Mouse (Mus musculus): ENCODE measurements at regions not wholly inside any gene's neighbourhood (a gene's known extent, or its start where the extent isn't known, plus 50 kb on each side); places are given as distances from the start of the nearest gene placed in this dataset.
A peak's percentile ranks its signal among the peaks of the same experiment; 100 is the strongest.

DNA sequence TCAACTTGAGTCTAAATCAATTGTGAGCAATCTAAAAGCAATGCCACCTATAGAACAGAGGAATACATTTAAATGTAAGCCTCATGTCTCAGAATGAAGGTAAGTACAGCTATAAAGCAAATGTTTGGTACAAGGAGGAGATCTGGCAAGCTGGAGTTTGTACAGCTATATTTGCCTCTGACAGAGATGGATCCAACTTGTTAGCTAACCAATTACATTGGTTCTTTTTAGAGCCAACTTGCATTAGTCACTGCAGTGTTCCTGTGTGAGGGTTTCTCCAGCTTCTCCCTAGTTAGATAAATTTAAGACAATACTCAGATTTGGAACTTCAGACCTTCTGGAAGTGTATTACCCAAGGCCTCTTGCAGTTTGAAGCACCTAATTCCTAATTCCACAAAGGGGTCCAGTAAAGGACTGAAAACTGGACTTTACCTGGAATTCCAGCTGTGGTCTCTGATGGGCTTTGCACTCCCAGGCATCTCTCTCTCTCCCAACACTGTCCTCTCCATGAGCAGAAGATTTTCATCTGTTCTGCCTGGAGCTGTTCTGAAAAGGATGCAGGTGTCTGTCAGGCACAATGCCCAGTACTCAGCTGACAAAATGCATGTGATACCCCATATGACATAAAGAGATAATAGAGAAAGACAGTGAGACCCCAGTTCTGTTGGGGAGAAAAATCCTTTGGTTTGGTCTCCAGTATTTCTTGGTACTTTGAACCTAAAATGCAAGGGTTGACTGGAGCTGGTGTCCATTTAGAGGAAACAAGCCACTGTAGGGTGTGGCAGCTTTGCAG lies 379.1 kb upstream of the Cobl start:
- H3K4me3 ChIP-seq (ENCODE audit: low read length) = no peak overlapping the region
- no peak for ATAC-seq (ENCODE audit: low FRiP score, low TSS enrichment)
- H3K4me1 ChIP-seq (ENCODE audit: insufficient read depth, low read length) = no peaks in the 10 kb centered on the region
- no peaks in the 10 kb centered on the region for H3K9me3 ChIP-seq (ENCODE audit: low read length)
- H3K27me3 ChIP-seq (ENCODE audit: insufficient read depth, low read length) = no peaks in the 10 kb centered on the region
- H3K4me2 ChIP-seq (replicated peaks; ENCODE audit: low read depth, low read length) = no peak overlapping the region
- H3K27ac ChIP-seq (ENCODE audit: low read length) = no peak overlapping the region
- no peaks in the 10 kb centered on the region for H3K36me3 ChIP-seq (ENCODE audit: insufficient read depth, low read length)
- no peak overlapping the region for H3K9ac ChIP-seq (replicated peaks; ENCODE audit: low read length)

GRCm38 (mm10) chr11:12841393-12841792 lies 376.6 kb upstream of the Cobl start:
- H3K4me1 ChIP-seq (ENCODE audit: insufficient read depth, low read length) = no peaks in the 10 kb centered on the region
- no peak overlapping the region for H3K4me3 ChIP-seq (ENCODE audit: low read length)
- ATAC-seq (ENCODE audit: low FRiP score, low TSS enrichment) = no peak
- H3K9me3 ChIP-seq (ENCODE audit: low read length) = no peaks in the 10 kb centered on the region
- H3K27me3 ChIP-seq (ENCODE audit: insufficient read depth, low read length) = no peaks in the 10 kb centered on the region
- no peak overlapping the region for H3K9ac ChIP-seq (replicated peaks; ENCODE audit: low read length)
- H3K36me3 ChIP-seq (ENCODE audit: insufficient read depth, low read length) = no peaks in the 10 kb centered on the region
- H3K27ac ChIP-seq (ENCODE audit: low read length) = no peak overlapping the region
- 80% methylated on average over 2 of the region's 2 CpGs for WGBS
- H3K4me2 ChIP-seq (replicated peaks; ENCODE audit: low read depth, low read length) = no peak overlapping the region

DNA sequence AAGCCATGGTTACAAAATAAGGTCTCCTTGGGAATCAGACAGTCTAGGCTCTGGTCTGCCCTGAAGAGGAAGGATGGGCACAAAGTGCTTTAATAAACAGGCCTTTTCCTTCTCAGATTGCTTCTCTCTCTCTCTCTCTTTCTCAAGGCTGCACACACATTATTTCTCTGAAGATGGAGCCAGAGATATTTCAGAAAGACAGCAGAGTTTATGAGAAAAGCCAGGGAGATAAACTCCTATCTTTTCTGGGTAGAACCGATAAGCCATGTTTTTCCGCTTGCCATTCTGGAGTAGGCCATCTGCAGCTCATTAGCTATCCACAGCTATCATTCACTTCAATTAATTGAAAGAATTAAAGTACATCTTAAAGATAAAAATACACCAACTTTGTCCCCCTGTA lies 373.2 kb upstream of the Cobl start:
- Histone ChIP-seq H3K36me3 (ENCODE audit: insufficient read depth, low read length) (no peaks in the 10 kb centered on the region), H3K27me3 (ENCODE audit: insufficient read depth, low read length) (no peaks in the 10 kb centered on the region), H3K4me1 (ENCODE audit: insufficient read depth, low read length) (no peaks in the 10 kb centered on the region), H3K4me2 (replicated peaks; ENCODE audit: low read depth, low read length) (no peak overlapping the region), H3K27ac (ENCODE audit: low read length) (no peak overlapping the region), H3K4me3 (ENCODE audit: low read length) (no peak overlapping the region), H3K9me3 (ENCODE audit: low read length) (no peaks in the 10 kb centered on the region), H3K9ac (replicated peaks; ENCODE audit: low read length) (no peak overlapping the region)
- WGBS = 86% methylated on average over 2 of the region's 2 CpGs
- no peak for ATAC-seq (ENCODE audit: low FRiP score, low TSS enrichment)

DNA sequence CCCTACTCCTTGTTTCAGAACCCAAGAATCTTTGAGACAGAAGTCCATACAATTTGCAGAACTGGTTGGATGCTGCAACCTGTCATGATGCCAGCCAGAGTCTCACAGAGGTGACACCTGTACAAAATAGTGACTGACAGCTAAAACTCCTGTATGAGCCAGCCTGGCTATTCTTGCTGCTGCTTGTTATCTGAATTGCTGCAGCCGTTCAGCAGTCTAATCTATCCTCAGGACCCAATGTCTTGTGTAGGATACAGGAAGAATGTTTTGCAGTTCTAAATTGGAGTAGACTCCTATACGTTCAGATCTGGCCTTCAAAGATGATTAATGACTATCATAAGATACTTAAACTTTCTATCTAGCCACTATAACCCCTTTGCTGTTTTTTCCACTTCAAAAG lies 372.6 kb upstream of the Cobl start:
- no peak overlapping the region for H3K4me2 ChIP-seq (replicated peaks; ENCODE audit: low read depth, low read length)

GRCm38 (mm10) chr11:12836387-12836786 lies 371.6 kb upstream of the Cobl start:
- Histone ChIP-seq H3K4me3 (ENCODE audit: low read length) (no peak overlapping the region), H3K36me3 (ENCODE audit: insufficient read depth, low read length) (no peaks in the 10 kb centered on the region), H3K9me3 (ENCODE audit: low read length) (no peaks in the 10 kb centered on the region), H3K9ac (replicated peaks; ENCODE audit: low read length) (no peak overlapping the region), H3K4me2 (replicated peaks; ENCODE audit: low read depth, low read length) (no peak overlapping the region), H3K27ac (ENCODE audit: low read length) (no peak overlapping the region), H3K4me1 (ENCODE audit: insufficient read depth, low read length) (no peaks in the 10 kb centered on the region), H3K27me3 (ENCODE audit: insufficient read depth, low read length) (no peaks in the 10 kb centered on the region)
- no peak for ATAC-seq (ENCODE audit: low FRiP score, low TSS enrichment)

More for the DNA sequence above, 372.6 kb upstream of the Cobl start:
- H3K27ac ChIP-seq (ENCODE audit: low read length) = no peak overlapping the region
- no peak overlapping the region for H3K9ac ChIP-seq (replicated peaks; ENCODE audit: low read length)
- H3K36me3 ChIP-seq (ENCODE audit: insufficient read depth, low read length) = no peaks in the 10 kb centered on the region
- no peak for ATAC-seq (ENCODE audit: low FRiP score, low TSS enrichment)
- WGBS = 47% methylated on average over 2 of the region's 2 CpGs
- no peaks in the 10 kb centered on the region for H3K9me3 ChIP-seq (ENCODE audit: low read length)
- H3K4me3 ChIP-seq (ENCODE audit: low read length) = no peak overlapping the region
- no peaks in the 10 kb centered on the region for H3K4me1 ChIP-seq (ENCODE audit: insufficient read depth, low read length)
- H3K27me3 ChIP-seq (ENCODE audit: insufficient read depth, low read length) = no peaks in the 10 kb centered on the region

DNA sequence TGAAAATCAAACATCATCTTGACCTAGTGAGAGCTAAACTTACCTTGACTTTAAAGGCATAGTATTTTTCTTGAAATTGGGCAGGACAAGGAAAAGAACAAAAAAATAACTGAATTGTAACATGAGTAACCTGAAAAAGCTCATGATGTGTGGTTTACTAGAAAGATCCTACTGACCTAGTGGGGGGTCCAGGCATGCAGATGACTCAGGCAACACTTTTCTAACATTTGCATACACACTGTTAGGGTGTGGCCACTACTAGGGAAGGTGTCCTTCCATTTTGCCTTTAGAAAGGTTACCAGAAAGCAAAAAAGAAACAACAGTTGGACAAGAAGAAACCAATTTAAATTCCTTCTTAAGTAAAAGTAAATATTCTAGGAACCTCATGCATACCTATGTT lies 347.3 kb upstream of the Cobl start:
- no peaks in the 10 kb centered on the region for H3K9me3 ChIP-seq (ENCODE audit: low read length)
- H3K4me1 ChIP-seq (ENCODE audit: insufficient read depth, low read length) = no peaks in the 10 kb centered on the region
- no peak overlapping the region for H3K4me2 ChIP-seq (replicated peaks; ENCODE audit: low read depth, low read length)
- H3K4me3 ChIP-seq (ENCODE audit: low read length) = no peak overlapping the region
- no peaks in the 10 kb centered on the region for H3K36me3 ChIP-seq (ENCODE audit: insufficient read depth, low read length)
- no peak overlapping the region for H3K9ac ChIP-seq (replicated peaks; ENCODE audit: low read length)
- no peaks in the 10 kb centered on the region for H3K27me3 ChIP-seq (ENCODE audit: insufficient read depth, low read length)
- H3K27ac ChIP-seq (ENCODE audit: low read length) = no peak overlapping the region
- no peak for ATAC-seq (ENCODE audit: low FRiP score, low TSS enrichment)

GRCm38 (mm10) chr11:12810949-12811881 lies 346.5 kb upstream of the Cobl start:
- ATAC-seq (ENCODE audit: low FRiP score, low TSS enrichment) = peak; percentile 90
- peak overlapping the region; percentile 28; the same call in 1 of the 2 replicates for H3K4me2 ChIP-seq (replicated peaks; ENCODE audit: low read depth, low read length)

More at GRCm38 (mm10) chr11:12810949-12811881, 346.5 kb upstream of the Cobl start:
- Histone ChIP-seq H3K4me3 (ENCODE audit: low read length) (no peak overlapping the region), H3K4me1 (ENCODE audit: insufficient read depth, low read length) (no peaks in the 10 kb centered on the region), H3K9me3 (ENCODE audit: low read length) (no peaks in the 10 kb centered on the region), H3K36me3 (ENCODE audit: insufficient read depth, low read length) (no peaks in the 10 kb centered on the region), H3K9ac (replicated peaks; ENCODE audit: low read length) (0 out of 2 replicates have a peak overlapping the region, but pooled peaks have one; percentile 37), H3K27ac (ENCODE audit: low read length) (no peak overlapping the region), H3K27me3 (ENCODE audit: insufficient read depth, low read length) (no peaks in the 10 kb centered on the region)
- WGBS = 37% methylated on average over 11 of the region's 11 CpGs
